Mouse (Mus musculus) megakaryocyte, adult 5-6 weeks (primary cell): ENCODE measurements around the gene Tank. TPM values are rescaled to one million over a fixed set of nuclear protein-coding genes. Genes with fewer than 3 reads are reported as not detected.

ENCODE experiments used
- ATAC-seq: 2 replicates; pipeline ENCODE4 v1.8.0; 2016; ENCODE audit warnings: mild to moderate bottlenecking, inconsistent platforms; ENCODE audit not compliant: poor library complexity, severe bottlenecking
- total RNA-seq, 2 experiments: library from RNA; stranded (forward) in 1 of 2; stranded (reverse) in 1 of 2; fragments of 153-499, 151-499 nt in 1 of 2; fragments of 221-1000, 200-1000 nt in 1 of 2; gene quantifications; 2 replicates each; pipeline versions ENCODE4 v1.2.3 to v1.2.4; 2015 to 2017

The Tank gene
- total RNA-seq, 2 experiments from 2014 or later, result 112 to 167 TPM

DNA sequence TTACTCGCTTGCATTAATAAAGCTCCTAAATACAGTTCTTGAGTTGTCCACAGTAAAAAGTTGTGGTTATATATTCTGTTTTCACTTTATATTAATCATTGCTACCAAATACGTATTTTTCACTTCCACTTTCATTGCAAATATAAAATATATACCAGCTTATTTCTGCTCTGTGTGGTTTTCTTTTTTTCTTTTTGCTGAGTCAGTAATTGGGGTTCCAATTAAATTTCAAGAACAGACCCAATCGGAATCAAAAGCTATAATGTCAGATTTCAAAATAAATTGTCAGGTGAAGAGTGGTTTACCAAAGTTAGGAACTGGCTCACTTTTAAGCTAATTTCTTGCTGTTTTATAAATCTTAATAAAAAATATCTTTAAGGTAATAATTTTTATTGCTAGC lies 73.3 kb downstream of the Tank start:
- no peak for ATAC-seq

DNA sequence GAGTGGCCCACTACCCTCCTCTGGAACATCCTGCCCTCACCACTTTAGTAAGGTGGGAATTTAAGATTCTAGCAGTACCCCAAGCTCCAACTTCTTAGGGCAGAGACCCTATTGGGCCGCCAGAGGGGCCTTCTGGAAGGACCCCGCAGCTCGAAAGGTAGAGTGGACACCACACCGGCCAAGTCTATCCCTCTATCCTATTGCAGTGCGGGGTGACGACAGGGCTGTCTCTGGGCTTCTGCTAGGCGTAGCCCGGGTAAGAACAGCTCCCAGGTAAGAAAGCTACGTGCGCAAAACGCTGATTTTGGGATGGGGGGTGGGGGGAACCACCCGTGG lies 76.6 kb downstream of the Tank start:
- ATAC-seq, result no peak

DNA sequence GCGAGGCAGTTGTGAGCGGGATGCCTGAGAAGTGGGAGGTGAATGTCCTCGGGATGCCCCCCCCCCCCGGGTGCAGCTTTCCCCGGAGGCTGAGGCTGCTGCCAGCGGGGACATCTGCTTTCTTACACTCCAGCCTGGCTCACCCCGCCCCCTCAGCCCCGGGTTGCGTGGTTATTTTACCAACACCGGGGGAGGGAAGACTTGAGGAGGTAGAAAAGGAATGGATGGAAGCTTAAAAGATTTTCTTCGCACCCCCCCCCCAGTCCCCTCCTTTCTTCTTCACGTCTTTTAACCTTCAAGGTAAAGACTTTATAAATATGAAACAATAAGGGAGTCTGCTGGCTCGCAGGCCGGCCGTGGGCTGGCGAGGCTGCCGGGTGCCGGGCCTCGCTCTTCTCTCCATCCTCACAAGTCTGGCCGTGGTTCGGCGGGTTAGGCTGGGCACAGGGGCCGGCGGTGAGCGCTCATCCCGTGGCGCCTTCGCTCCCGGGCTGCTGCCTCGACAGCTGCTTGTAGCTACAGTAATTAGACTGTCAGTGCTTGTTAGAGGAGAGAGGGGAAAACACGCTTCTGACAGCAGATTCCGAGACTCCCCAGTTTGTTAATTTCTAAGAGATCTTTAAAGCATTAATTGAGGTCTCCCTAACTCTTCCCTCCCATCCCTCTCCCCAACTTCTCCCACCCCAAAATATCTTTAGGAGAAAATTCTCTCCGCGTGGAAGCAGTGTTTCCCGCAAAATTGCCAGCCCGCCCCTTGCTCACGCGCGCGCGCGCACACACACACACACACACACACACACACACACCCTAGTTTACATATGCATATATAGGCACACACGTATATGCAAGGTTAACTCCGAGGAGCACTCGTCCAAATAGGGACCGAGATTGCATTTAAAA lies 77.2 kb downstream of the Tank start:
- peak; percentile 45 for ATAC-seq

DNA sequence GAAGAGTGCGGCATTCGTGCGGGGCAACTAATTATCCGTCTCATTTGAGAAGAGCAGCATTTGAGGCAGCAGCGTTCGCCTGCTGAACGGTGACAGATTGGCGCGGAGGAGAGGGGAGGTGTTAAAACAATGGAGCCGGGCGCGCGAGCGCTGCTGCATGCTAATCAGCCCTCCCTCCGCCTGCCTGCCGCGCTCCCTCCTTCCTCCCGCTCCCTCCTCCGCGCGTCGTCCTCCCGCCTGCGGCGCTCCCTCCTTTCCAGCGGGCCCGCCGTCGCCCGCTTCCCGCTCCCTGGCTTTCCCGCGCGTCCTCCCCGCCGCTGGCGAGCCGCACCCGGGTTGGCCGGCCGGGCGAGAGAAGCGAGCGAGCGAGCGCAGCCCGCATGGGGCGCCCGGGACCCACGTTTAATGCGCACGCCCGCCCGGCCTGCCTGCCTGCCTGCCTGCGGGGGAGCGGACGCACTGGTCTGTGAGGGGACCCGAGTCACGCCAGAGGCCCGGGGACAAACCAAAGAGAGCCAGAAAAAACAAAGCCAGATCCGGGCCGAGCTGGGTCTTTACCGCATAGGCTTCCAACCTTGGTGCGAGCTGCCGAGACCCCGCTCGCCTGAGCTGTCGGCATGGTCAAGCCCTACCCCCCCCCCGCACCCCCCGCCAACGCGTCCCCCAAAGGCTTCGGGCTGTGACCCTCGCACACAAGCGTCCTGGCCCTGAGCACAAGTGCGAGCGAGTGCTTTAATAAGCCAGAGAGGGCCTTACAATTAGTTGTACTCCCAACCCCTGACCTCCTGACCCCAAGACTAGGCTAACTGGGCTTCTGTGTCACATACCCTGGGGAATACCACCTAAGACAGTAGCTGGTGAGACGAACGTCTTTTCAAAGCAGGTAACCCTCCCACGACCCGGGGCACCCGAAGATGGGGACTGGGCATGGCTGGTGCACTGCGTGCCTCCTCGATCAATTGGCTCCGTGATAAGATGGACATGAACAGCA lies 78.3 kb downstream of the Tank start:
- ATAC-seq, result peak; percentile 41

DNA sequence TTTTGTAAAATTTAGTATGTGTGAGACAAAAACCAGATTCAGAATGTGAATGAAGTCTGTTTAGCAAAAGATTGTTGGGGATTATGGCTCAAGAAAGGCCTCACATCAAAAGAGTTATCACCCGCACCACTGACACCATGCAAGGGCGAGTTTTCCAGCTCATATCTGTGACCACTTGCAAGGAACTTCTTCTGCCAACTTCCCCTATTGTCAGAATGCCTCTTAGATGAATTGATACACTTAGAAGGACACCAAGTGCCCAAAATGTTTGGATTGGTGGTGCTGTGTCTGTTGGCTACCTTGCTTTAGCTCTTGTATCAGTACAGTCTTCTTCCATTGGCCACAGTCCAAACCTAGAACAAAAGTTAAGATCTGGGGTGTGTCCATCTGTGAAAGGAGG lies 80.9 kb downstream of the Tank start:
- no peak for ATAC-seq

DNA sequence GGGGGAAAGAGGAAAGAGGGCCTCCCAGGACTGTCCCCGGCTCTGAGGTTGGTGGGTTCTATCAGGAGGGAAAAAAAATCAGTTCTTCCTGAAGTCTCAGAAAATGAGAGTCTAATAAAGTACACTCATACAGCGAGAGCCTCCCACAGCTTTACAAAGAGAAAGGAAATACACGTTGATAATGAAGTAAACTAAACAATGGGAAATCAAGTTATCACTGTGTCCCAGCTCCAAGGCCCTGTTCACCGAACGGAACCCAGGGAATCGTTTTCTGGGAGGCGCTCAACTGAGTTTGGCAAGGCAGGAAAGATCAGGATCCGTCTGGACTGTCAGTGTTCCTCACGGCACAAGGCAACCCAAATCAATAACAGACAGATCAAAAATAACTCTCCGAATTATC lies 84.4 kb downstream of the Tank start:
- ATAC-seq, result no peak

DNA sequence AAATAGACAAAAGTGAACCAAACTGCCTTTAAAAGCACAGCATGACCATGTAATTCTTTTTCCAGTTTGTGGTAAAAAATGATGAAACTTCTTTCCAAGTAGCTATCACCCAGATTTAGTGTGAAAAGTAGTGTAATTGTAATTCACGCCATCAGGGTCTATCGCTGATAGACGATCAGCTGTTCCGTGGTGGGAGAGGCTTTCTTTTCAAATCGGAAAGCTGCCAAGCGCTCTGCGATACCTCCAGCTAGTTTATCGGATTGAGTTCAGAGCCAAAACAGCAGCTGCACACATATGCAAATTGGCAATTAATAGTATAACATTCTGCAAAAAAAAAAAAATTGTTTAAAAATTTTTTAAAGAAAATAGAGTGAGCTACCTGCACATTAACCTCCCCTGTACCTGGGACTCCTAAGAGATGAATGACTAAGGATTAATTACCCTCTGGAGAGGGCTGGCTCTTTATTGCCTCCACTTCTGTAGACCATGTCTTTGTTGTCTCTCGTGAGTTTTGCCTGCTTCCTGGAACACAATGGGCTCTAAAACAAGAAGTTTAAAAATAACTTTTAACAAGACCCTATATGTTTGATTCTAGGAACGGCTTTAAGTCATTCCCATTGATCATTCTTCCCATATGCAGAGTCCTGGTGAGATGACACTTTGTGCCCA lies 85.3 kb downstream of the Tank start:
- no peak for ATAC-seq

DNA sequence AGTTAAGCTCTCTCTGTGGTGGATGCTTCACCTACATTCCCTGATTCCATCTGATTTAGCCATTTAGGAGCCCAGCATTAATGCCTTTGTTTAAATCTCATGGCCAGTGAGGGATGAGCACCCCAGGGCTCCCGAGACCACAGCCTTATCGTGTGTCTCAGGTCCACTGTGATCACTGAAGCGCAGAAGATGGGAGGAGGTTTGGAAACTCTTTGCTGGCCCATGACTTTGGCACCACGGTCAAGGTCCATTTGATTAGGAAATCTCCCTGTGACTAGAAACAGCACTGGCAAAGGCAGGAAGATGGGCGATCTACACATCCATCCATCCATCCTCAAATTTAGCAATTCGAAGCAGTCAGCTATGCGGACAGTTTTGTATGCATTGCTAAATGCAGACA lies 89.0 kb downstream of the Tank start:
- no peak for ATAC-seq

DNA sequence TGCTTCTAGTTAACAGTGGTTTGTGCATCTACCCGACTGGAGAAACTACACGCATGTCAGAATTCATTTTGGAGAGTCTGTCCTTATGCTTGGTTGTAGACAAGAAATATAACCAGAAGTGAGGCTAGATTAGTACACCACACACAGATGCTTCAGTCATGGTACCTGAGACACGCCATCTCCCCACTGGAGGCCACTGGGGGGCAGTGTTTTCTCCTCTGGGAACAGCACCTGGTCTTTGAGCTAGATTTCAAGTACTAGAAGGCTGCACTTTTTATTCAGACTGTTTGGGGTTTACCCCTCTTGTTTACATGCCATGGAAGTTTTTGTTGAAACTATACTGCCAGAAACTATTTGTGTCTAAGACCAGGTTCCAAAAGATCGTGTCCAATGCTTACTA lies 89.9 kb downstream of the Tank start:
- ATAC-seq, result peak; percentile 78

DNA sequence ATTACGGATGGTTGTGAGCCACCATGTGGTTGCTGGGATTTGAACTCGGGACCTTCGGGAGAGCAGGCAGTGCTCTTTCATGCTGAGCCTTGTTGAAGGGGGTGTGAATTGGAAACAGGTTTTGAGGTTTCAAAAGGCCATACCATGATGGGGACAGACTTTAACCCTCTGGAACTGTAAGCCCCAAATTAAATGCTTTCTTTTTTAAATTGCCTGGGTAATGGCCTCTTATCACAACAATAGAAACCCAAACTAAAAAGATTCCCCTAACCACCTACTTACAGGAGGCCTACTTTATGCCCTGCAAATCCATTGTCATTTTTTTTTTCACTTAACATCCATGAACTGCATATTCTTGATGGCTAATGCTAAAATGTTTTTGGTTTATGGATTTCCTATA lies 96.2 kb downstream of the Tank start:
- ATAC-seq, result no peak

DNA sequence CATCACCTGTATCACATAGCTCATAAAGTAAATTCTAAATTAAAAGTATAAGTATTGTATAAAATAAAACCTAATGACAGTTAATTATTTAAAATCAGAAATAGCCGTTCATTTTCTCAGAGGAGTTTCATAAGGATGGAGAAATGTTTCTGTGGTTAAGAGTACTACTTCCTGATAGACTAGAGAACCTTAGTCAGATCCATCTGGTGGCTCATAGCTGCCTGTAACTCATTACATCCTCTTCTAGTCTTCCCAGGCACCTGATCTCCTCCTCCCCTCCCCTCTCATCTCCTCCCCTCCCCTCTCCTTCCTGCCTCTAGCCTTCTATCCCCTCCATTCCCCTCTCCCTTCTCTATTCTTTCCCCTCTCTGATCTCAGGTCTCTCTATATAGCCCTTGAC lies 103.2 kb downstream of the Tank start:
- peak; percentile 93 for ATAC-seq

DNA sequence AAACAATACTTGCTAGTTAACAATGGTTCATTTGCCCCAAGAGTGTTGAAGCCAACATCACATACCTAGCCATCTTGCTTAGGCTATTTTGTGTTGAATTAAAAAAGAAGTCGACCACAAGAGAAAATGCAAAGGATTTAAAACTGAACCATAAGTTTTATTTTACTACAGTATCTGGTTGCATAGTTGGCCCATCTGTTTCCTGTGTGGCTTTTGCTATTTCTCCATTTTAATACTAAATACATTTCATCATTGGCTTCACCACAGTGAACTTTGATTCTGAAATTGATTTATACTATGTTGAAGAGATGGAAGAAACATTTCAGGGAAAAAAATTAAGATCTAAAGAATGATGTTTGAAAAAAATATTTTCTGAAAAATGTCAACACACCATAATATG lies 108.1 kb downstream of the Tank start:
- no peak for ATAC-seq

DNA sequence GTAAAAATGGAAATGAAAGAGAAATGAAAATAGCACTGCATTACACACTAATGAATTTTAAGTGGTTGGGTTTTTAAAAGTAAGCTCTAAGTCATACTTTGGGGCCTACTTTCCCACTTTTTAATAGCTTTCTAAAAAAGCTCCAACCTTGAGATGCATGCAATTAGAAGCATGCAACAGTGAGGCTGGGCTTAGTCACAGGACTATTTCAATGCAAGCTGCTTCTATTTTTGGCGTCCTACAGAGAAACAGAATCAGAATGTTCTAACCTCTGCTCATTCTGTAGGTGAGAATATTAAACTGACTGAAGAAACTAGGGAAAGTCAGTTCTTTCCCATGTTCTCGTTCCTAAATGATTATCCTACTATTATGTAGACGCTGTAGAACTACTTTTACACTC lies 110.7 kb downstream of the Tank start:
- no peak for ATAC-seq

Other genes with a start within 250 kb of the Tank start
- 177 and 192 TPM in 2 replicates for gene Psmd14, start 133.1 kb downstream of the Tank start, total RNA-seq (2015)
- gene Psmd14, start 133.1 kb downstream of the Tank start, total RNA-seq (2017), result 148 and 166 TPM in 2 replicates
- gene Tbr1, start 224.3 kb downstream of the Tank start, total RNA-seq (2015), result 0.05 and 0.09 TPM in 2 replicates
- gene Tbr1, start 224.3 kb downstream of the Tank start, total RNA-seq (2017), result not detected in 2 replicates